In the genomic region with DNA sequence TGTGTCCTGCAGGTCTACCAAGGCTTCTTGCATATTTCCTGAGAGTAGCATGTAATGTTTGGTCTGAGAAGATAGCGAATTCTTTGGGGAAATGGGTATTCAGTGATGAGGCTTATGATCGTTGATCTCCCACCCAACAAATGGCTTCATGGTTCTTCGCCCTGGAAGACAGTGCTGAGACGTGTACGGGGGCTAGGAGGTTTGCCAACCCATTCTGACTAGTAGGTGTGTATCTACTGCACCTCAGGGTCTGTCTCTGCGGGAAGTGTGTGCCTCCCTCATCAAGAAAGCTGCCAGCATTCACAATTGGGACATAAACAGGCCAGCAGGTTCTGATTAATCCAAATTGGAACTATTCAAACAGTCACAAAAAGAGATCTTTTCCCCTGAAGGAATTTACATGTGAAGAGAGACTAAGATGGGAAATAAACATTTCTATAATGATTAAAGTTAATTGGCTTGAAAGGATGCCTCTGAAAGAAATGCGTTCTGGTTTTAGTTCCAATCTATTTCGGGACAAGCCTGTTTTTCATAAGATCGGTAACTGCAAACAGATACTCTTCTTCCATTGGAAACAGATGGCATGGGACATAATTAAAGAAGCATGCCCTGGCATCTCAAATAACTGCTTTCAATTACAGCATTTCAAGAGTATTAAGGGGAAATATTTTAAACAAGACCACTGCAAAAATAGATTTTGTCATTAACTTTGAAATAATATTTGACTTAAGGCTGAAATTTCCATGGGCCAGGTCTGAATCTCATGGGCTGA, we compare ENCODE assay signal across 18 mouse cellular contexts. TPM values are rescaled to one million over a fixed set of nuclear protein-coding genes. Genes with fewer than 3 reads are reported as not detected.
DNase-seq lines count a peak whose midpoint lies in the region; ATAC-seq lines count a peak whose summit lies in the region.
"Had no signal": no experiment of that assay in that cellular context is flagged by ENCODE, and none has a peak within 500 bp of the region (broad histone marks: within the 10 kb centered on the region; RNA-seq: fewer than 3 reads in every experiment).

No protein-coding gene starts in this region.

- no peak for DNase-seq in frontal cortex, postnatal 25 days (ENCODE audit: low spot score in 2 of 2)
- DNase-seq in brain, adult 2 months (ENCODE audit: low read depth, low spot score) = peak; percentile 41
- peak; percentile 89 for DNase-seq in embryonic facial prominence, embryonic 11.5 days (ENCODE audit: low spot score)
- peak; percentile 38 for DNase-seq in limb, embryonic 10.5 days (ENCODE audit: low spot score)
- DNase-seq in thymus, adult 18-20 months = no peak
- no peak for DNase-seq in spleen, postnatal 4 days (ENCODE audit: low spot score in 2 of 2)
- DNase-seq: adrenal gland, postnatal 36 days; kidney, adult 18-20 months; kidney, postnatal 25 days; left cerebral cortex, postnatal 4 days; midbrain, embryonic 14.5 days had no signal

- H3K27ac ChIP-seq in embryonic facial prominence, embryonic 11.5 days (replicated peaks; ENCODE audit: low read depth, low read length) = no peak overlapping the region
- 0 out of 2 replicates have a peak overlapping the region, but pooled peaks have one; percentile 39 for H3K27ac ChIP-seq in limb, embryonic 10.5 days
- H3K27ac ChIP-seq: hindbrain, postnatal 0 days; liver, embryonic 14.5 days had no signal

- H3K4me2 ChIP-seq in embryonic facial prominence, embryonic 11.5 days (ENCODE audit: low read depth, low read length) = no peak overlapping the region
- H3K4me2 ChIP-seq: heart, embryonic 12.5 days had no signal

- 33% methylated on average over 9 of the region's 9 CpGs for whole genome bisulfite sequencing in embryonic facial prominence, embryonic 11.5 days
- 36% methylated on average over 9 of the region's 9 CpGs for WGBS in limb, embryonic 10.5 days

- H3K4me3 ChIP-seq in embryonic facial prominence, embryonic 11.5 days (ENCODE audit: low read depth, low read length) = no peak overlapping the region
- 0 out of 2 replicates have a peak overlapping the region, but pooled peaks have one; percentile 3 for H3K4me3 ChIP-seq in limb, embryonic 10.5 days
- H3K4me3 ChIP-seq: heart, embryonic 12.5 days had no signal

- H3K27me3 ChIP-seq in embryonic facial prominence, embryonic 11.5 days (ENCODE audit: control insufficient read depth, insufficient read depth, low read length) = no peaks in the 10 kb centered on the region
- no peaks in the 10 kb centered on the region for H3K27me3 ChIP-seq in limb, embryonic 10.5 days (ENCODE audit: low read depth, poor library complexity, severe bottlenecking)
- H3K27me3 ChIP-seq: heart, embryonic 12.5 days had no signal

- H3K4me1 ChIP-seq in embryonic facial prominence, embryonic 11.5 days (ENCODE audit: control insufficient read depth, insufficient read depth, low read length) = peaks cover 3% of the 10 kb centered on the region; the same call in 1 of the 2 replicates
- peaks cover 32% of the 10 kb centered on the region for H3K4me1 ChIP-seq in limb, embryonic 10.5 days
- H3K4me1 ChIP-seq: heart, embryonic 12.5 days had no signal

- no peak overlapping the region for H3K9ac ChIP-seq in embryonic facial prominence, embryonic 11.5 days (replicated peaks; ENCODE audit: low read length)
- H3K9ac ChIP-seq: heart, embryonic 12.5 days; liver, embryonic 14.5 days had no signal

- H3K36me3 ChIP-seq in embryonic facial prominence, embryonic 11.5 days (replicated peaks; ENCODE audit: control insufficient read depth, insufficient read depth, low read depth, low read length) = no peaks in the 10 kb centered on the region
- H3K36me3 ChIP-seq in limb, embryonic 10.5 days = no peaks in the 10 kb centered on the region
- H3K36me3 ChIP-seq: heart, embryonic 12.5 days had no signal

- no peaks in the 10 kb centered on the region for H3K9me3 ChIP-seq in embryonic facial prominence, embryonic 11.5 days (replicated peaks; ENCODE audit: control insufficient read depth, low read length)
- no peaks in the 10 kb centered on the region for H3K9me3 ChIP-seq in limb, embryonic 10.5 days (replicated peaks)
- H3K9me3 ChIP-seq: heart, embryonic 12.5 days had no signal

- ATAC-seq in frontal cortex, adult (ENCODE audit: low TSS enrichment) = peak; percentile 52
- ATAC-seq in embryonic facial prominence, embryonic 11.5 days (replicated peaks; ENCODE audit: insufficient number of reproducible peaks, low FRiP score, low TSS enrichment, low read depth) = peak; percentile 59; the same call in 1 of the 2 replicates
- ATAC-seq: hindbrain, postnatal 0 days had no signal

RNA-seq across cellular contexts. Expression of gene Mroh9, which starts 43.8 kb away (rescaled TPM):
- polyA plus RNA-seq in embryonic facial prominence, embryonic 11.5 days (2014; fragmentation: Nextera tagmentation; extraction: Ambion mirVana) = not detected in 2 replicates
- not detected in 2 replicates for polyA plus RNA-seq in limb, embryonic 10.5 days (2016; fragmentation: Nextera tagmentation; extraction: Ambion mirVana)
- polyA plus RNA-seq: heart, embryonic 12.5 days; hindbrain, postnatal 0 days; liver, embryonic 14.5 days; lung, embryonic 16.5 days; midbrain, embryonic 14.5 days; stomach, embryonic 14.5 days; thymus, postnatal 0 days had no signal

Comparison
In these comparisons a context has a peak if more than half of its experiments do, and no peak if none do; other contexts are left out.
1. DNase-seq: peak in brain, adult 2 months (single experiment), embryonic facial prominence, embryonic 11.5 days (single experiment) and limb, embryonic 10.5 days (single experiment); none in frontal cortex, postnatal 25 days (0 of 2), thymus, adult 18-20 months (0 of 2) and spleen, postnatal 4 days (0 of 2).